Mouse (Mus musculus) gastrocnemius, postnatal 4 days (tissue): ENCODE measurements around the gene Itga9. TPM values are rescaled to one million over a fixed set of nuclear protein-coding genes. Genes with fewer than 3 reads are reported as not detected.
"Not testable (repeated sequence)": the region's sequence is repeated elsewhere in the genome, so short reads cannot be mapped to it uniquely, and the experiment has no call there.

Experiments
- DNase-seq, 2 experiments: peaks; one replicate each; pipeline ENCODE4 v3.0.0; 2021 to 2022; ENCODE audit warnings: low spot score in 2 of 2, mixed read lengths in 2 of 2
- long read RNA-seq, 2 experiments: library from polyadenylated mRNA; stranded (forward); transcript quantifications; one replicate each; pipeline ENCODE4 v2.0.0; 2021
- total RNA-seq, 2 experiments: library from RNA; stranded (reverse); gene quantifications; 2 replicates each; pipeline ENCODE4 v1.2.3; 2021

Itga9 gene
- 10 to 100 TPM; 30.6 to 38.2 TPM for total RNA-seq
- long read RNA-seq, experiment 1, full-length matches to known transcripts: 17 of 43 reads
- long read RNA-seq, experiment 1, partial matches to known transcripts: 11 of 43 reads
- long read RNA-seq, experiment 1, other reads (novel, unspliced or antisense): 15 of 43 reads
- long read RNA-seq, experiment 2, full-length matches to known transcripts: 27 of 71 reads
- long read RNA-seq, experiment 2, partial matches to known transcripts: 18 of 71 reads
- long read RNA-seq, experiment 2, other reads (novel, unspliced or antisense): 26 of 71 reads

DNA sequence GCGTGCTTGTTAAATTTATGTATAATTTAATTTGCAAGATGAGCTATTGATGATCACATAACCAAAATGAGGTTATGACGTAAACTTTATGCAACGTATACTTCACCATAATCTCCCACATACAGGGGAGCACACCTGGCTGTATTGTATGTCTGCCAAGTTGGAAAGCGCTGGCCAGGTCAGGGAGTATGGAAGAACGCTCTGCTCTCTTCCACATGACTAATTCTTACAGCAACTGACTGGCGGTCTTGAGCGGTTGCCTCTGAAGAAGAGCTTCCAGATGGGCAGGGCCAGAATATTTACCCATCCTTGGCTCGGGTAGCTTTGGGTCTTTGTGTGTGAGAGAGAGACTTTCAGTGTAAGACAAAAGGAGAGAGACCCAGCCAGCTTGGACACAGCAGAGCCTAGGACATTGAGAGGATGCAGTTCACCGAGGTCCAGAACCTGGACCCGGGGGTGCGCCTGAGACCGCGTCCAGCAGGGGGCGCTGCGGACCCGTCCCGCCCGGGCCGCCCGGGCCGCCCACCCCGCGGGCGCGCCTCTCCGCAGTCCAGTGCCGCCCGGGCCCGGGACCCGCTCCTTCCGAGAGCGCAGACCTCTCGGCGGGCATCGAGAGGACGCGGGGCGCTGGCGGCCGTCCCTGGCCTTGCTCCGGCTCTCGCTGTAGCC is at the start of gene Itga9:
Itga9 (plus strand) TSS at position 543 of the 669 bp plus-strand sequence.
- DNase-seq: peak; percentile 88 to 92

DNA sequence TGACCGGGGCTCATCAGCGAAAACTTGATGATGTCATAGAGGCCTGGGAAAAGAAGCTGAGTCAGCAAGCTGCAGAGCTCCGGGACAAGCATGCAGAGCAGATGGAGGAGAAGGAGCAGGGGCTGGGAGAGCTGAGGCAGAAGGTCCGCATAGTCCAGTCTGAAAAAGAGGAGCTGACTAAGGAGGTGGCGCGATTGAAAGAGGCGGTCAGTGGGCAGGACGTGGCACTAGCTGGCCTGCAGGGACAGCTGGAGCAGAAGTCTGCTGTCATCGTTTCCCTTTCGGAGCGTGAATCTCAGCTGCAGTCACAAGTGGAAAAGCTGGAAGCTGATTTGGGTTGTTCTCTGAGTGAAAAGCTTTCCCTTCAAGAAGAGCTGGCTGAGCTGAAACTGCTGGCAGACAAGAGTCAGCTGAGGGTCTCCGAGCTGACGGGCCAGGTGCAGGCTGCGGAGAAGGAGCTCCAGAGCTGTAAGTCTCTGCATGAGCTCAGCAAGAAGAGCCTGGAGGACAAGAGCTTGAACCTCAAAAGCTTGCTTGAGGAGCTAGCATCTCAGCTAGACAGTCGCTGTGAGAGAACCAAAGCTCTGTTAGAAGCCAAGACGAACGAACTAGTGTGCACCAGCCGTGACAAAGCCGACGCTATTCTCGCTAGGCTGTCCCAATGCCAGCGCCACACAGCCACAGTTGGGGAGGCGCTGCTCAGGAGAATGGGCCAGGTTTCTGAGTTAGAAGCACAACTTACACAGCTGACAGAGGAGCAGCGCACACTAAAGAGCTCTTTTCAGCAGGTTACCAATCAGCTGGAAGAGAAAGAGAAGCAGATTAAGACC is 49.3 kb upstream of the Itga9 start:
- DNase-seq: peak in 1 of 2 experiments; percentile 37

DNA sequence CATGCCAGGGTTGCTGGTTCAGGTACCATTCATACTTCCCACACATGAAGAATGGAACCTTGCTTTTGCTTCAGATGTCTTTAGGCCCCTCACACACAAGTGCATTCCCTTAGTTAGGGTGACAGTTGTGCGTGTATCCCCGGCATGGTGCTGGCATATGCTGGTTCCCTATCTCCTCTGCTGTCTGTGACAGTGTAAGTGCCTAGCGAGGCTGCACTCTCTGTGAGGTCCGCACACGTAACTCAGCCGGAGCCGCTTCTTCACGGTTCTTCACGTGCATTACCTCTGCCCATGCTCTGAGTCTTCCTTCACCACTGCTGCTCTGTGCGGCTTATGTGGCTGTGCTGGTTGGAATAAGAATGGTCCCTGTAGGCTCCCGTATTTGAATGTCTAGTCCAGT is 43.1 kb upstream of the Itga9 start:
- no peak for DNase-seq

DNA sequence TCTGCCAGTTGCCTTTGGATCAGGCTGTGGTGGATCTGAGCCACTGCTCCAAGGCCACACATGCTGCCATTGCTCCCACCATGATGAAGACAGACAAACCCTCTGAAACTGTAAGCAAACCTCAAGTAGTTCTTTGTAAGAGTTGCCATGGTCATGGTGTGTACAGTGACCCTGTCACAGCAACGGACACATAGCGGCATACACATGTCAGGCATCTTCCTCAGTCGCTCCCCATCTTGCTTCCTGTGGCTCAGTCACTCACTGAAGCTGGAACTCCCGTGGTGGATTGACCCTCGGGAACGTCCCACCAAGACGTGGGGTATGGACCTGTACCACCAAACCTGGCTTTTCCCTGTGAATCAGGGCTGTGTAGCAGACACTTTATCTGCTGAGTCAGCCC is 42.6 kb upstream of the Itga9 start:
- DNase-seq: no peak

DNA sequence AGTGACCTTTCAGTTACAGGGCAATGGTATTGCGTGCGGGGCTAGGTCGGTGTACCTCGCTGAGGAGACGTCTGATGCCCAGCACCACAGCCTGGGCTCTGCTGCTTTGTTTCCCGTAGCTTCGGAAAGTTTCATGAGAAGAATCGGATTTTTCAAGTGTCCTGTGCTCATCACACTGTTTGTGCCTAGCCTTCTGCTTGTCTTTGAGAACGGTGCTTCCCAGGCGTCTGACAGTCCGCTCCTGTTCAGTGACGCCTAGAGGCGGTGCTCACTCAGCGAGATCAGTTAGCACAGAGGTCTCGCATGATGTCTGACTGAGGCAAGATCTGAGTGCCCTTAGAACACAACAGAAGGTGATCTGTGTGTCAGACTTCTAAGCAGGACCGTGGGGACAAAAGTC is 41.8 kb upstream of the Itga9 start:
- DNase-seq: no peak

DNA sequence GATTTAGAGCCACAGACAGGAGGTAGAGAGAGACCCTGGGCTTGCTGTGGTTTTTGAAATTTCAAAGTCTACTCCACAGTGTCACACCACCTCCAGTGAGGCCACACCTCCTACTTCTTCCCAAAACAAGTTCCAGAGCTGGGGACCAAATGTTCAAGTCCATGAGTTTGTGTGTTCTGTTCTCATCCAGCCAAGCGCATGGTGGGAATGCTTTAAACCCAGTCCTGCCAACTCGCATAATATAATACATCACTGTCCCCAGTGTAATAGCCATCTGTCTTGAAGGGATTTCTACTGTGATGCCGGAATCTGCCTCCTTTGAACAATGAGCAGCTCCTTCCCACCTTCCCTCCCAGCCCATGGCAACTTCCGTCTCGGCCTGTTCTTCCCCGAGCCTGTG is 37.2 kb upstream of the Itga9 start:
- no peak for DNase-seq

DNA sequence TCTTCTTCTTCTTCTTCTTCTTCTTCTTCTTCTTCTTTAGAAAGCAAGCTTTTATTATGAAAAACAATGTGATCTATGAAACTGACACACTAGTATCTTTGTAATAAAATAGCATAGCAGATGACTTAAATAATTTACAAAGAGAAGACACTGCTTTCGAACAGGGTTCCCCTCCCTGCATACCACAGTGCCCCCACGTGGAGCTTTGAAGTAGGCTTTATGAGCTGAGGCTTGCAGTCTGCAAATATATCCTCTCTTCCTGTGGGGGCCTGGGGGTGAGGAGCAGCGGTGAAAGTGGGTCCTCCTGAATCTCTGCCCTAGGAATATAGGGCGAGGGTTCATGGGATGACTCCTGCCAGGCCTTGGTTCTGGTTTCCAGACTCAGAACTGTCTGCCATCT is 35.6 kb upstream of the Itga9 start:
- DNase-seq: no peak

DNA sequence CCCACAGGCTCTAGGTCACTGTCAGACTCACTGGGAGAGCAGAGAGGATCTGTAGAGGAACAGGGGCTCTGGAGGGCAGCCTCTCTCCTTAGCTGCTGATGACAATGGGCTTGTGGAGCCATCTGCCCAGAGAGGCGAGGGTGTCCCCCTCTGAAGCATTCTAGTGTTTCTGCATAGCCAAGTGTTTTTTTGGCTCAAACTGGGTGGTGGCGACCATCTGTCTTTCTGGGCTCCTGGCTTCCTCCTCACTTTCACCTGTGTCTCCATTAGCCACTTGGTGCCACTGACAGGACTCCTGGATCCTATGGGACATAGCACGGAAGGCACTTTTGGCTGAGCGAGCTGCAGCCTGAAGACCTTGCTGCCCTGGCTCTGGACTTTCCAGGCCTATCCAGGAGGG is 34.8 kb upstream of the Itga9 start:
- no peak for DNase-seq

DNA sequence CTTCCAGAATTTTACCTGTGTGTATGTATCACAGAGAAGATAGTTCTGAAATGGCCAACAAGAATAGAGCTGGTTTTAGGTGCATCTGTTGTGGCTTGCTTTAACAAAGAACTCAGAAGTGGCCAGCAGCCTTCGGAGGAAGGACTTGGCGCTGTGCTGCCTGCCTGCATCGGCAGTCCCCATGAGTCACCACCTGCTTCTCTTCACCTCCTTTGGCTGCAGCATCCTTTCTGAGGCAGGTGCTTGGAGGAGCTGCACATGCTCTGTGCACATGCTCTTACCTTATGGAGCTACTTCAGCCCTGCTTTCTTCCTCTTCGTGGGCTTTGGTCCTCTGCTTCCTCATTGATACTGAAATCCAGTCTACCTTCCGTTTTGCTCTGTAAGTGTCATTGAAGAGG is 31.6 kb upstream of the Itga9 start:
- no peak for DNase-seq

DNA sequence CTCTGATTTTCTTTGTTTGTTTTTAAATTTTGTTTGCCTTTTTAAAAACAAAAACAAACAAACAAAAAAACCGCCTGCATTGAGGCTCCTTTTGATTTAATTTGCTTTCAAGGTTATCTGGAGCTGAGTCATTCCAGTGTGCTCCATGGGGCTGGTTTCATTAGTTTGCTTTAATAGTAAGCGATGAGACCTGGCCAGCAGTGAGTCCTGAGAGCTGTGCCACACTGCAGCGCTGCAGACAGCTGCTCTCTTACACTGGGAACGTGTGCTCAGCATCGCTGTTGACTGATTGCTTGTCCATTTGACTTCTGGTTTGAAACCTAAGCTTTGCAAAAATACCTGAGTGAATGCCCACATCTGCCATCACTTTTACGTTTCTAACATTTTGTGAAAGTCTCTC is 26.1 kb upstream of the Itga9 start:
- DNase-seq: no peak

DNA sequence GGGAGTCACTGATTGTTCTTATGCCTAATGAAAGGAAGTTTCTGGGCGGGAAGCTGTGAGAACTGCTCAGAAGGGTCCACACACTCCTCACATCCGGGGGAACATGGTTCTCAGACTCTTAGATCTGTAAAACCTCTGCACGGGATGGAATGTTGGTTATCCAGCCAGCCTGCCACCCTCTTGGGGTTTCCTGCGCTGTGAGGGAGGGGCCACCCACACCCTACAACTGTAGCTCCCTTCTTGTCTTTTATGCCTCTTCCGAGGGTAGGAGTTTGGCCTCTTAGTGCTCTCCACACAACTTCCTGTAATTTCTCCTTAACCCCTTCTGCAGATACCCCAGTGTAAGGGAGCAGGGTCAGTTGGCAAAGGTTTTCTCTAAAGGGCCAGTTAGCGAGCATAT is 23.7 kb upstream of the Itga9 start:
- no peak for DNase-seq

DNA sequence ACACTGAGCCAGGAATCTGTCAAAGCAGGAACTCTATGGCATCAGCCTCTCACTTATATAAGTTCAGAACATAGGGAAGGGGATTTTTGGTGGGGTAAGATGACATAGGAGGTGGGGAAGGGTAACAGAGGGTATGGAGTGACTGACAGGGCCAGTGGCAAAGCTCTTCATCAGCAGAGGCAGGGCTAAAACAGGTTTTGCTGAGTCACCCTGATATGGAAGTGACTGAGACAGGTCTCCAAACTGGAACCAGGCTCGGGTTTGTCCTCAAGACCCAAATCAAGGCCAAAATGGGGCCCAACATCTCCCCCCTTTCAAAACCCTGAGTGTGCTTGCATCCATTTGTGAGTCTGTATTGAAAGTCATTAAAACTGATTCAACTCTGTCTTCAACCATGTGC is 21.7 kb upstream of the Itga9 start:
- no peak for DNase-seq

DNA sequence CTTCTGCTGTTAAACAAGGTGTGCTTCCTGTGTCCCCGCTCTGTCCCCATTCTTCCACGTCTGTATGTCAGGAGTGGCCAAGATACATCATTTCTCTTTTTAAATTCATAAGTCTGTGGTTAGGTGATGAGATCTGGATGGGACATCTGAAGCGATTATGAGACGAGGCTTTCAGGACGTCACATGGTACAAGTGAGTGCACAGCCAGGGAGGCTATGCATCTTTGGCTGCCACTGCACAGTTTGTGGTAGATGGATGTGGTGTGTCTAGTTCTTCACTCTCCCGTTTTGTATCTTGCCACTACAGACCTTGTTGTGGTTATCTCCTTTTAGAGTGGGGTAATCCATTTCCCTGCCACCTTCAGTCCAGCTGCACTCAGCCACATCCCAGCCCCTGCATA is 20.5 kb upstream of the Itga9 start:
- DNase-seq: no peak

DNA sequence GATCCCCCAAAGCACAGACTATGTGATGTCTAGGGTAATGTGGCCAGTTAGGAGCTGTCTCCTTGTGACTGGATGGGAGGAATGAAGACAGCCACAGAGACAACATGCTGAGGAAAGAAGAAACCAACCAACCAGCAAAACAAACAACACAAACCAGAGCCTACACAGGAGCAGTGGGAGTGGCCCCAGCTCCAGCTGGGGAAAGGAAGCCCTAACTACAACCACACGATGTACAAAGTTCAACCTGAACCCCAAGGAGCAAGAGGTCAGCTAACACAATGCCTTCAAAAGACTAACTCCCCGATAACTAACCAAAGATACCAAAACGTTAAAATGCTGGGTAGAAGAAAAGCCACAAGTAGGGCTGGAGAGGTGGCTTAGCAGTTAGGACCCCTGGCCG is 19.4 kb upstream of the Itga9 start:
- no peak for DNase-seq

DNA sequence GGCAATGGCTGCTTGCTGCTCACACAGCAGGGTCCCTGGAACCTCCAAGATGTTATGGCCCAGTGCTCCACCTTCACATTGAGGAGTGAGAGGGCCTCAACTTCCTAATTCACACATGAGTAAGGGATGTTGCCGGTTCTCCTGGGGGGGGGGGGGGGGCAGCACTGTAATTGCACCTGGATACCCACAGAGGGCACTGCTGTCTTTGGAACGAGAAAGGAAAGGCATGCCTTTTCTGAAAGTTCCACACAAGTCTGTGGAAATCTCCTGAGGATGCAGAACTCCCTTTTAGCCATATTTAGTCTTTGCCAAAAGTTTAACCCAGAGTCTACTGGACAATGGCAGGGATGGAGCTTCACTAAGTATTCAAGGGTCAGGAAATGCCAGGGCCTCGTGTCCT is 17.2 kb upstream of the Itga9 start:
- DNase-seq: no peak

DNA sequence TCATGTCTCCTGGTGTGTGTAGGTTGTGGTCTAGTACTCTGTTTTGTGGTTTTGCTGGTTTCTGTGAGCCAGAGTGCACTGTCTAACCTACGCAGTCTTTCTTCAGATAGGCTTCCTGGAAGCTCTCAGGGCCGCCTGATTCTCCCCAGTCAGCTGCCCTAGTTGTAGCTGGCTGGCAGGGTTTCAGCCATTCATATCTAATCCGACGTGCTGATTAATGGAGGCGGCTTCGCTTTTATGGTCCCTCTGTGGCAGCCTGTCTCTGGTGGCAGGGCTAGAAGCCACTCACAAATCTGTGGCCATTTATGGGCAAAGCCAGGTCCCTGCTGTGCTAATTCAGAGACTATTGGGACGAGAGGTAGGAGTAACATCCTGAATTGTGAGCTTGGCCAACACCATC is 16.3 kb upstream of the Itga9 start:
- no peak for DNase-seq

DNA sequence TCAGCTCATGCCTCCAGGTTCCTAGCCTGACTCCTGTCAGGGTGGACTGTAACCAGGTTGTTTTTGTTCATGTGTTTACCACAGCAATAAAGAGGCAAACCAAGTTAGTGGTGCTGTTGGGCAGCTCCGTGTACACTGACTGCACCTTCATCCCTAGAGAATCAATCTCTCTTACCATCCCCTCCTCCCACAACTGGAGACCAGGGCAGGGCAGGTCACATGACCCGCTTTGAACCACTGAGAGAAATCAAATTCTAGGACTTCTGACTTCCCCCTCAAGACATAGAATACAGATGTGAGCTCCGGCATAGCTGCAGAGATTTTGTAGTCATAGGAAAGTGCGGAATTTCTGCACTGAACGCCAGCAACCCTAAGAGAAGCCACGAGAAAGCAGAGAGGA is 14.9 kb upstream of the Itga9 start:
- no peak for DNase-seq

DNA sequence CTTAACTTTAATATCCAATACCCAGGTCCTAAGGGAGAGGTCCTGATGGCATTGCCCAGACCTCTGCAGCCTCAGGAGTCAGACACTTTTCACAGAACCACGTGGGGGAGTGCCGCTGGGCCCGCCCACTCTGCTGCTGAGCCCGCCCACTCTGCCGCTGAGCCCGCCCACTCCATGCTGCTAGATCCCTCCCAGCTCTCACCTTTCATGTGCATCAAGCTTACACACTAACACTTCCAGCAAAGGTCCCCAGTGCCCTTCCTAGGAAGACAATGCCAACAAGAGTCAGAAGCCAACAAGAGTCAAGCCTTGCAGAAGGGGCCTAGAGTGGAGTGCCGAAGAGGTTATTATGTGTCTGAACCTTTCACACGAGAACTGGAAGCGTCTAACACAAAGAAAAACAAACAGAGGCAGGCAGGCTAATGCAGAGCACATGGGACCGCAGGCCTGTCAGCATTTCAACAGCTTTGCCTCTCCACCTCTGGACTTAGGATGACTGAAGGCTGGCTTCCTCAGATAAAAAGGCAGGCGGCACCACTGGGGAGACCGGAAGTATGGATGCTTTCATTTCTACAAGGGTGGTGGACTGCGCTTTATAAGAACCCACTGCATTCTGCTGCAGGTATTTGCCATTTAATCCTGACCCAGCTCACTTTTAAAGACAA is 13.8 kb upstream of the Itga9 start:
- DNase-seq: no peak

DNA sequence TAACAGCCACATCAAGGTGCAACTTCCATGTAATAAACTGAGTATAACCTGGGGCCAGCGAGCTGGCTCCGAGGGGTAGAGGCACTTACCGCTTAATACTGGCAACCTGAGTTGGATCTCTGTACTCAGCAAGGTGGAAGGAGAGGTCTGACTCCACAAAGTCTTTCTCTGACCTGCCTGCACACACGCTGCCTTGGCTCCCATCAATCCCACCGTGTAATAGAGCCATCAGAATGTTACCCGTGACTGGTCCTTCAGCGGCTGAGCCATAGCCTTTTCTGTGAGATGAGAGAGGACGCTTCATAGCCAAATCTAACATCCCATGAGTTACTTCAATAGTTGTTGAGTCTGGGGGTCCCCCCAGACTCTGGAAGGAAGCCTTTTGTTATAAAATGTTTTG is 13.0 kb upstream of the Itga9 start:
- DNase-seq: no peak

DNA sequence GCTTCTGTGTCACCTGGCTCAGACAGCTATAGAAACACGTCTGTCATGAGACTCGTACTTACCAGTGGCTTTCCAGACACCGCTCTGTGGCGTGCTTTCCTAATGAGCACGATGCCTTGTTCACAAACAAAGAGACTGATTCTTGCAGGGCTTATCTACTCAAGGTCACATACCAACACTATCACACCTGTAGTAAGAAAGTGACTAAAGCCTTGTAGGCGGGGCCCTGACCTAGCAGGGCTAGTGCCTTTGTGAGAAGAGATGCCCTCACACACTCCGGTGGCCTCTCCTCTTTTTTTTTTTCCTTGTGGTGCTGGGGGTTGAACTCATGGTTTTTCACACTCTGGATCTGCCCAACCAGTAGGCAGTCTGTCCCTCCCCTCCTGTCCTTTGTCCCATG is 9.7 kb upstream of the Itga9 start:
- no peak for DNase-seq

DNA sequence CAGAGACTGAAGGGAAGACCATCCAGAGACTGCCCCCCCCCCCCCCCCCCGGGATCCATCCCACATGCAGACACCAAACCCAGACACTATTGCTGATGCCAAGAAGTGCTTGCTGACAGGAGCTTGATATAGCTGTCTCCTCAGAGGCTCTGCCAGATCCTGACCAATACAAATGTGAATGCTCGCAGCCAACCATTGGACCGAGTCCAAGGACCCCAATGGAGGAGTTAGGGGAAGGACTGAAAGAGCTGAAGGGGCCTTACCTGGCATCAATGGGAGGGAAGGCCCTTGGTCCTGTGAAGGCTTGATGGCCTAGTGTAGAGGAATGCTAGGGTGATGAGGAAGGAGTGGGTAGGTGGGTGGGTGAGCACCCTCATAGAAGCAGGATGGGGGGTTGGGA is 6.1 kb upstream of the Itga9 start:
- not testable (repeated sequence) for DNase-seq

DNA sequence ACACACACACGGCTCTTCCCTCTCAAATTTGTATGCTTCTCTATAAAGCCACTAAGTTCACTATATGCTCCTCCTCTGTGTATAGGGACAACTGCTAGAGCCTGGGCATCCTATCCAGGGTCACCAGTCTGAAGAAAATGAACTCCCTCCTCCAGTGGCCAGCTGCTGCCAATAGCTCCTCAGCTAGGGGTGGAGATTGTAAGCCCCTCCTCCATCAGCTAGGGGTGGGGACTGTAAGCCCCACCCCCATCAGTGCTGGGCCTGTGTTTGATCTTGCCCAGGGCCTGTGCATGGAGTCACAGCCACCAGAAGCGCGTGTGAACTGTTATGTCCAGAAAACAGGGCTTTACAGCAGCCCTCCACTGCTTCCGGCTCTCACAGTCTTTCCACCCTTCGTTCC is 3.9 kb upstream of the Itga9 start:
- no peak for DNase-seq
